Mouse (Mus musculus): ENCODE measurements at regions not wholly inside any gene's neighbourhood (a gene's known extent, or its start where the extent isn't known, plus 50 kb on each side); places are given as distances from the start of the nearest gene placed in this dataset.

DNA sequence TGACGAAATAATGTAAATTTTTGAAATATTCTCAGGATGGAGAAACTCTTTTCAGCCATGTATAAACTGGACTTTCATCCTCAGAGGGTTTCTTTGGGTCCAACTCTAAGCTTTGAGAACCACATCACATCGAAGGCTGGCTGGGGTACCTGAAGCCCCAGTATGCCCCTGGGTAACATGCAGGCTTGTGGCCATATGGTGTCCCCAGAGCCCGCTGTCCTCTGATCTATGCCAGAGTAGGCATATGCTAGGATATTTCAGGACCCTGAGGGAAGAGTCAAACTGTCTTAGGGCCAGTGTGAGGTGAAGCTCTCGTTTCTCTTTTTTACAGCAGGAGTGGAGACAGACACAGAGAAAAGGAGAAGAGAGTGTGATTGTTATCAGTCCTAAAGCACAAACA is 289.6 kb upstream of the Rnf219 start:
- no peaks in the 10 kb centered on the region for H3K27me3 ChIP-seq (ENCODE audit: control insufficient read depth, insufficient read depth, low read length)
- no peaks in the 10 kb centered on the region for H3K36me3 ChIP-seq (ENCODE audit: control insufficient read depth, insufficient read depth, low read length)
- H3K4me3 ChIP-seq (ENCODE audit: control insufficient read depth, low read depth, low read length): no peak overlapping the region
- H3K4me1 ChIP-seq (ENCODE audit: control insufficient read depth, insufficient read depth, low read length): no peaks in the 10 kb centered on the region
- TF ChIP-seq POLR2A (IDR thresholded peaks at IDR 0.05; ENCODE audit: control insufficient read depth, low read depth, low read length): no peak
- TF ChIP-seq CTCF (IDR thresholded peaks at IDR 0.05; ENCODE audit: control insufficient read depth, insufficient read depth, insufficient replicate concordance, low read depth, low read length): no peak
- no peak overlapping the region for H3K27ac ChIP-seq (ENCODE audit: control insufficient read depth, insufficient read depth, low read depth, low read length)

GRCm38 (mm10) chr14:104805332-104805731 is 282.9 kb upstream of the Rnf219 start:
- no peak overlapping the region for H3K27ac ChIP-seq (ENCODE audit: control insufficient read depth, insufficient read depth, low read depth, low read length)
- no peak for TF ChIP-seq POLR2A (IDR thresholded peaks at IDR 0.05; ENCODE audit: control insufficient read depth, low read depth, low read length)
- no peak for TF ChIP-seq CTCF (IDR thresholded peaks at IDR 0.05; ENCODE audit: control insufficient read depth, insufficient read depth, insufficient replicate concordance, low read depth, low read length)
- H3K4me3 ChIP-seq (ENCODE audit: control insufficient read depth, low read depth, low read length): no peak overlapping the region
- no peaks in the 10 kb centered on the region for H3K27me3 ChIP-seq (ENCODE audit: control insufficient read depth, insufficient read depth, low read length)
- no peaks in the 10 kb centered on the region for H3K36me3 ChIP-seq (ENCODE audit: control insufficient read depth, insufficient read depth, low read length)
- no peaks in the 10 kb centered on the region for H3K4me1 ChIP-seq (ENCODE audit: control insufficient read depth, insufficient read depth, low read length)

DNA sequence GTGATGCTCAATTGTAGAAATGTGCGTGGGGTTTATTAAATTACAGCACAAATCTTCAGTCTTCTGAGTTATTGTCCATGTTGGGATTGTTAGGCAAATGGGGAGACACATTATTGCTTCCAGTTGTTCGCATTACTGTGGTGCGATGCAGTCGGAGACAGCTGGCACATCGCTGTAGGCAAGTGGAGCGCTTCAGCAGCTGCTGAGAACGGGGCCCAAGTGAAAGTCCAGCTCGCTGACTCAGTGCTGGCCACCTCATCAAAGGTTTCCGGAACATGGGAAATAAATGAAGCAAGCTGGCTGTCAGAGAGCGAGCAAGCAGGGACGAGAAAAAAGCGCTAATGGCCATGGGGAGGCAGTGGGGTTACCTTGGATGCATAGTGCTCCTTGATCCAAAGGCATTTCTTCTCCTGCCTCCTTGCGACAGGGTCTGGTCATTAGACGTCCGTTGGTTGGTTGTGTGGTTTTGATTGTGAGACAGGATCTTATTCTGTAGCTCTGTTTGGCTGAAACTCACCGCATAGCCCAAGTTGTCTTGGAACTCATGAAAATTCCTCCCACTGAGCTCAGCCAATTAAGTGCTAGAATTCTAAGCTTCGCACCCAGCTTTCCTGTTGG is 274.0 kb upstream of the Rnf219 start:
- no peak overlapping the region for H3K27ac ChIP-seq (ENCODE audit: control insufficient read depth, insufficient read depth, low read depth, low read length)
- no peaks in the 10 kb centered on the region for H3K36me3 ChIP-seq (ENCODE audit: control insufficient read depth, insufficient read depth, low read length)
- H3K4me1 ChIP-seq (ENCODE audit: control insufficient read depth, insufficient read depth, low read length): peaks cover 4% of the 10 kb centered on the region
- TF ChIP-seq POLR2A (IDR thresholded peaks at IDR 0.05; ENCODE audit: control insufficient read depth, low read depth, low read length) (no peak), CTCF (IDR thresholded peaks at IDR 0.05; ENCODE audit: control insufficient read depth, insufficient read depth, insufficient replicate concordance, low read depth, low read length) (no peak)
- H3K4me3 ChIP-seq (ENCODE audit: control insufficient read depth, low read depth, low read length): no peak overlapping the region
- no peaks in the 10 kb centered on the region for H3K27me3 ChIP-seq (ENCODE audit: control insufficient read depth, insufficient read depth, low read length)

GRCm38 (mm10) chr14:104789346-104789745 is 266.9 kb upstream of the Rnf219 start:
- Histone ChIP-seq H3K4me1 (ENCODE audit: control insufficient read depth, insufficient read depth, low read length) (no peaks in the 10 kb centered on the region), H3K27me3 (ENCODE audit: control insufficient read depth, insufficient read depth, low read length) (no peaks in the 10 kb centered on the region), H3K36me3 (ENCODE audit: control insufficient read depth, insufficient read depth, low read length) (no peaks in the 10 kb centered on the region), H3K4me3 (ENCODE audit: control insufficient read depth, low read depth, low read length) (no peak overlapping the region), H3K27ac (ENCODE audit: control insufficient read depth, insufficient read depth, low read depth, low read length) (no peak overlapping the region)
- TF ChIP-seq POLR2A (IDR thresholded peaks at IDR 0.05; ENCODE audit: control insufficient read depth, low read depth, low read length): no peak
- no peak for TF ChIP-seq CTCF (IDR thresholded peaks at IDR 0.05; ENCODE audit: control insufficient read depth, insufficient read depth, insufficient replicate concordance, low read depth, low read length)

DNA sequence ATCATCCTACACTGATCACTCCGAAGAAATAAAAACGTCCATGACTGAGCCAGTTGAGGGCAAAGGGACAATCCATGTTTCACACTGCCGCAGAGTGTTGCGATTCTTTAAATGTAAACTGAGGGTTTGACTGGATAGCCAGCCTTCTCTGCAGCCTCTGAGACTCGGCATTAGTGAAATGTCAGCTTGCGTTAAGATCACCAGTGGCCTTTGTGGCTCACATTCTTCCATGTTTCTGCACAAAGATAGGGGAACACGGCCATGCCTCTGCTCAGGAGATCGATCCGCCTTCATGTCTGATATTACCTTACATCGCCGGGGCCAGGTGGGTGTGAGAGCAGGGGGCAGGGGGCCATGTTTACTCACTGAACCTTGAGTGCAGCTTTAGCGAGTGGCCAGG is 262.6 kb upstream of the Rnf219 start:
- TF ChIP-seq POLR2A (IDR thresholded peaks at IDR 0.05; ENCODE audit: control insufficient read depth, low read depth, low read length) (no peak), CTCF (IDR thresholded peaks at IDR 0.05; ENCODE audit: control insufficient read depth, insufficient read depth, insufficient replicate concordance, low read depth, low read length) (no peak)
- Histone ChIP-seq H3K4me1 (ENCODE audit: control insufficient read depth, insufficient read depth, low read length) (no peaks in the 10 kb centered on the region), H3K27me3 (ENCODE audit: control insufficient read depth, insufficient read depth, low read length) (no peaks in the 10 kb centered on the region), H3K4me3 (ENCODE audit: control insufficient read depth, low read depth, low read length) (no peak overlapping the region), H3K36me3 (ENCODE audit: control insufficient read depth, insufficient read depth, low read length) (no peaks in the 10 kb centered on the region), H3K27ac (ENCODE audit: control insufficient read depth, insufficient read depth, low read depth, low read length) (no peak overlapping the region)

DNA sequence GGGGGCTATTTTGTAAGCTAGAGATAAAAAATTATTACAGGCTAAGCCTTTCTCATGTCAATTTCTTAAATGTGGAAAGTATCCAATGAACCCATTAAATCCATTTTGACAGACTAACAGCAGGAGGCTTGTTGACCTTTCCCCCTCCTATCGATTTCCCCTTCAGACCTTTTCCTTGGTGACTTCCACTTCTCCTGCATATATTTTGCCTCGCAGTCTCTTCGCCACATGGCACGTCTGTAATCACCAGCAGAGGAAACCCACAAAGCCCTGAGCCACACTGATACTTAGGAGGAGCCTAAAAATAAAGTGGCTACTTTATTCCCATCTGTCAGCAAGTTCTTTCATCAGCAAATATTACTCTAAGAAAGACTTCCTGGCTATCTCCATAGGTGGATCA is 247.5 kb upstream of the Rnf219 start:
- Histone ChIP-seq H3K4me1 (ENCODE audit: control insufficient read depth, insufficient read depth, low read length) (no peaks in the 10 kb centered on the region), H3K27ac (ENCODE audit: control insufficient read depth, insufficient read depth, low read depth, low read length) (no peak overlapping the region), H3K27me3 (ENCODE audit: control insufficient read depth, insufficient read depth, low read length) (no peaks in the 10 kb centered on the region), H3K36me3 (ENCODE audit: control insufficient read depth, insufficient read depth, low read length) (no peaks in the 10 kb centered on the region), H3K4me3 (ENCODE audit: control insufficient read depth, low read depth, low read length) (no peak overlapping the region)
- TF ChIP-seq POLR2A (IDR thresholded peaks at IDR 0.05; ENCODE audit: control insufficient read depth, low read depth, low read length) (no peak), CTCF (IDR thresholded peaks at IDR 0.05; ENCODE audit: control insufficient read depth, insufficient read depth, insufficient replicate concordance, low read depth, low read length) (no peak)

GRCm38 (mm10) chr14:104734213-104734612 is 211.8 kb upstream of the Rnf219 start:
- no peak overlapping the region for H3K4me3 ChIP-seq (ENCODE audit: control insufficient read depth, low read depth, low read length)
- TF ChIP-seq CTCF (IDR thresholded peaks at IDR 0.05; ENCODE audit: control insufficient read depth, insufficient read depth, insufficient replicate concordance, low read depth, low read length): no peak
- no peak for TF ChIP-seq POLR2A (IDR thresholded peaks at IDR 0.05; ENCODE audit: control insufficient read depth, low read depth, low read length)
- H3K4me1 ChIP-seq (ENCODE audit: control insufficient read depth, insufficient read depth, low read length): no peaks in the 10 kb centered on the region
- H3K27ac ChIP-seq (ENCODE audit: control insufficient read depth, insufficient read depth, low read depth, low read length): no peak overlapping the region
- H3K27me3 ChIP-seq (ENCODE audit: control insufficient read depth, insufficient read depth, low read length): no peaks in the 10 kb centered on the region
- H3K36me3 ChIP-seq (ENCODE audit: control insufficient read depth, insufficient read depth, low read length): no peaks in the 10 kb centered on the region

DNA sequence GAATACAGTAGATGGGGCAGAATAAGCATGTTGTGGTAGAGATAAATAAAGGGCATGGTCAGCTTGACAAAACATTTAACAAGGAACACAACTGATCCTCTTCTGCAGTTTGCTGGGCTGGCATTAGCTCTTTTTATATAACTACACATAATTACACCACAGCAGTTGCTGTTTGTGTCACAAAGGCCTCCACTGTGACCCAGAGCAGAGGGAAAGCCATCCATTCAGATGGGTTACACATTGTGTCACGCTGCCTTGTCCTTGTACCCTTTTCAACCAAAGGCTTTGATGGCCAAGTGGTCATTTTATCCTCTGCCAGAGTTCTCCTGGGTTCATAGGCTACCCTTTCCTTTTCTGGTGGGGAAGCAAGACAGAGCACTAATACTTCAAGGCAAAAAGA is 209.6 kb upstream of the Rnf219 start:
- no peaks in the 10 kb centered on the region for H3K4me1 ChIP-seq (ENCODE audit: control insufficient read depth, insufficient read depth, low read length)
- no peak for TF ChIP-seq POLR2A (IDR thresholded peaks at IDR 0.05; ENCODE audit: control insufficient read depth, low read depth, low read length)
- TF ChIP-seq CTCF (IDR thresholded peaks at IDR 0.05; ENCODE audit: control insufficient read depth, insufficient read depth, insufficient replicate concordance, low read depth, low read length): no peak
- no peak overlapping the region for H3K4me3 ChIP-seq (ENCODE audit: control insufficient read depth, low read depth, low read length)
- no peaks in the 10 kb centered on the region for H3K36me3 ChIP-seq (ENCODE audit: control insufficient read depth, insufficient read depth, low read length)
- H3K27ac ChIP-seq (ENCODE audit: control insufficient read depth, insufficient read depth, low read depth, low read length): no peak overlapping the region
- no peaks in the 10 kb centered on the region for H3K27me3 ChIP-seq (ENCODE audit: control insufficient read depth, insufficient read depth, low read length)

Data from testis, adult 2 months (tissue).